Mouse (Mus musculus) ovary, adult 10 weeks (tissue): ENCODE data around the gene Cpxm2. TPM values are rescaled to one million over a fixed set of nuclear protein-coding genes. Genes with fewer than 3 reads are reported as not detected.

Experiments used
- polyA plus RNA-seq: library from polyadenylated mRNA; stranded (reverse); fragments of 350-450 nt; fragmentation: Illumina TruSeq; extraction: RNeasy Lipid Tissue Mini Kit (QIAGEN cat#74804); gene quantifications from one replicate; pipeline ENCODE4 v1.2.3, GENCODE M21; 2014

Cpxm2 gene
- 1.9 TPM for polyA plus RNA-seq

DNA sequence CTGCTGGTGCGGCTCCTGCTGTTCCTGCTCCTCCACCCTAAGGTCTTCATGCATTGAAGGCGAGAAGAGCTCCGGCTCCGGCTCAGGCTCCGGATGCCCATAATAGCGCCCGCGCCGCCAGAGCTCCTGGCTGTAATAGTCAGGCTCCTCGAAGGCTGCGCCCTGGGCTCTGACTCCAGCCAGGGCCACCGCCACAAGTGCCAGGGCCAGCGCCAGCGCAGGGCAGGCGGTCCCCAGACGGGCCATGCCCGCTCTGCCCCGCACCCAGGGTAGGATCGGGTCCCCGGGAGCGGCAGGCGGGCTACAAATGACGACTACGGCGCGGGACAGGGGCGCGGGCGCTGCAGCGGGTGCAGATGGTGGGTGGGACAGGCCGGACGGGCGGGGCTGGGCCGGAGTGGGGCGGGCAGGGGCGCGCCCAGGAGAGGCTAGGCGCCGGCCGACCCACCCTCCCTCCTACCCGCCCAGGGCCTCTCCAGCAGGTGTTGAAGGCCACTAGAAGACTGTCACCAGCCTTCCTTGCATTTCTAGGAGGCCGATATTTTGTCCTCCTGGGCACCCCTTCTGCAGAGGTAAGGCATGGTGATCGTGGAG lies at the start of gene Cpxm2:
Gene Cpxm2 (minus strand): TSS at position 372 of the 594 bp plus-strand sequence.

Other genes starting within 250 kb of the Cpxm2 start
- not detected for gene Gpr26, start 188.3 kb downstream of the Cpxm2 start, polyA plus RNA-seq
- 6.0 TPM for gene Chst15, start 162.5 kb upstream of the Cpxm2 start, polyA plus RNA-seq